Mouse (Mus musculus) hindlimb bud, embryonic 11.5 days (tissue): ENCODE results near the gene Zbtb48.

Experiments used
- DNase-seq: peaks from one replicate; pipeline ENCODE4 v3.0.0-alpha.2; 2012; ENCODE audit warnings: low read depth, low spot score; ENCODE audit errors: extremely low spot score

Zbtb48 gene

GRCm38 (mm10) chr4:151980699-151981098 lies 46.8 kb downstream of the Zbtb48 start:
- no peak for DNase-seq

GRCm38 (mm10) chr4:151977748-151978147 lies 49.7 kb downstream of the Zbtb48 start:
- DNase-seq: no peak

- DNase-seq: no peak
Measured at GRCm38 (mm10) chr4:151975441-151975840, 52.0 kb downstream of the Zbtb48 start.

GRCm38 (mm10) chr4:151972221-151972967 lies 55.1 kb downstream of the Zbtb48 start:
- no peak for DNase-seq
